Mouse (Mus musculus): ENCODE measurements around the gene Klf3. TPM values are rescaled to one million over a fixed set of nuclear protein-coding genes. Genes with fewer than 3 reads are reported as not detected.

Klf3 gene
- polyA plus RNA-seq, 1 experiment from 2014 or later, result 115 TPM

- Histone ChIP-seq H3K4me3 (ENCODE audit: low read depth, low read length) (peak overlapping the region; percentile 13), H3K9ac (replicated peaks; ENCODE audit: low read depth, low read length) (peak overlapping the region; percentile 28; the same call in 1 of the 2 replicates), H3K9me3 (ENCODE audit: control insufficient read depth, low read depth, low read length) (no peaks in the 10 kb centered on the region), H3K27me3 (ENCODE audit: control insufficient read depth, insufficient read depth, low read length) (no peaks in the 10 kb centered on the region), H3K36me3 (ENCODE audit: control insufficient read depth, insufficient read depth, low read length) (peaks cover 4% of the 10 kb centered on the region; the same call in 1 of the 2 replicates), H3K4me1 (ENCODE audit: control insufficient read depth, insufficient read depth, low read length) (peaks cover 69% of the 10 kb centered on the region), H3K27ac (ENCODE audit: low read length) (peak overlapping the region; percentile 94), H3K4me2 (replicated peaks; ENCODE audit: low read depth, low read length) (peak overlapping the region; percentile 84)
- peak; percentile 61 for ATAC-seq (ENCODE audit: insufficient number of reproducible peaks, insufficient read depth, low FRiP score, low read depth)
- 13% methylated on average over 22 of the region's 22 CpGs for WGBS
Observed at GRCm38 (mm10) chr5:64812124-64812982, 9.2 kb downstream of the Klf3 start.

- peaks cover 66% of the 10 kb centered on the region for H3K4me1 ChIP-seq (ENCODE audit: control insufficient read depth, insufficient read depth, low read length)
- peak overlapping the region; percentile 13; the same call in 1 of the 2 replicates for H3K4me3 ChIP-seq (ENCODE audit: low read depth, low read length)
- 22% methylated on average over 4 of the region's 4 CpGs for whole genome bisulfite sequencing
- peak overlapping the region; percentile 84 for H3K4me2 ChIP-seq (replicated peaks; ENCODE audit: low read depth, low read length)
- peak overlapping the region; percentile 94 for H3K27ac ChIP-seq (ENCODE audit: low read length)
- no peaks in the 10 kb centered on the region for H3K27me3 ChIP-seq (ENCODE audit: control insufficient read depth, insufficient read depth, low read length)
- H3K9ac ChIP-seq (replicated peaks; ENCODE audit: low read depth, low read length), result peak overlapping the region; percentile 28; the same call in 1 of the 2 replicates
- no peak for ATAC-seq (ENCODE audit: insufficient number of reproducible peaks, insufficient read depth, low FRiP score, low read depth)
- H3K9me3 ChIP-seq (ENCODE audit: control insufficient read depth, low read depth, low read length), result no peaks in the 10 kb centered on the region
- peaks cover 6% of the 10 kb centered on the region; the same call in 1 of the 2 replicates for H3K36me3 ChIP-seq (ENCODE audit: control insufficient read depth, insufficient read depth, low read length)
Observed at GRCm38 (mm10) chr5:64812983-64813304, 9.8 kb downstream of the Klf3 start.

- Histone ChIP-seq H3K36me3 (ENCODE audit: control insufficient read depth, insufficient read depth, low read length) (peaks cover 9% of the 10 kb centered on the region; the same call in 1 of the 2 replicates), H3K4me3 (ENCODE audit: low read depth, low read length) (no peak overlapping the region), H3K9me3 (ENCODE audit: control insufficient read depth, low read depth, low read length) (no peaks in the 10 kb centered on the region), H3K4me2 (replicated peaks; ENCODE audit: low read depth, low read length) (peak overlapping the region; percentile 84), H3K9ac (replicated peaks; ENCODE audit: low read depth, low read length) (no peak overlapping the region), H3K4me1 (ENCODE audit: control insufficient read depth, insufficient read depth, low read length) (peaks cover 63% of the 10 kb centered on the region), H3K27me3 (ENCODE audit: control insufficient read depth, insufficient read depth, low read length) (no peaks in the 10 kb centered on the region), H3K27ac (ENCODE audit: low read length) (peak overlapping the region; percentile 0; the same call in 1 of the 2 replicates)
- ATAC-seq (ENCODE audit: insufficient number of reproducible peaks, insufficient read depth, low FRiP score, low read depth), result no peak
- WGBS, result 6% methylated on average over 9 of the region's 9 CpGs
Observed at GRCm38 (mm10) chr5:64813361-64813760, 10.2 kb downstream of the Klf3 start.

- H3K9ac ChIP-seq (replicated peaks; ENCODE audit: low read depth, low read length), result no peak overlapping the region
- H3K4me1 ChIP-seq (ENCODE audit: control insufficient read depth, insufficient read depth, low read length), result peaks cover 57% of the 10 kb centered on the region
- H3K27ac ChIP-seq (ENCODE audit: low read length), result 0 out of 2 replicates have a peak overlapping the region, but pooled peaks have one; percentile 4
- H3K4me3 ChIP-seq (ENCODE audit: low read depth, low read length), result no peak overlapping the region
- WGBS, result 72% methylated on average over 7 of the region's 7 CpGs
- peaks cover 16% of the 10 kb centered on the region for H3K36me3 ChIP-seq (ENCODE audit: control insufficient read depth, insufficient read depth, low read length)
- no peaks in the 10 kb centered on the region for H3K9me3 ChIP-seq (ENCODE audit: control insufficient read depth, low read depth, low read length)
- no peaks in the 10 kb centered on the region for H3K27me3 ChIP-seq (ENCODE audit: control insufficient read depth, insufficient read depth, low read length)
- H3K4me2 ChIP-seq (replicated peaks; ENCODE audit: low read depth, low read length), result no peak overlapping the region
- ATAC-seq (ENCODE audit: insufficient number of reproducible peaks, insufficient read depth, low FRiP score, low read depth), result no peak
Observed at GRCm38 (mm10) chr5:64814416-64814815, 11.2 kb downstream of the Klf3 start.

GRCm38 (mm10) chr5:64815631-64816030, 12.4 kb downstream of the Klf3 start:
- H3K4me2 ChIP-seq (replicated peaks; ENCODE audit: low read depth, low read length), result no peak overlapping the region
- H3K27ac ChIP-seq (ENCODE audit: low read length), result peak overlapping the region; percentile 10; the same call in 1 of the 2 replicates
- H3K4me1 ChIP-seq (ENCODE audit: control insufficient read depth, insufficient read depth, low read length), result peaks cover 49% of the 10 kb centered on the region
- no peak for ATAC-seq (ENCODE audit: insufficient number of reproducible peaks, insufficient read depth, low FRiP score, low read depth)
- H3K36me3 ChIP-seq (ENCODE audit: control insufficient read depth, insufficient read depth, low read length), result peaks cover 26% of the 10 kb centered on the region
- WGBS, result 77% methylated on average over 8 of the region's 8 CpGs
- H3K9ac ChIP-seq (replicated peaks; ENCODE audit: low read depth, low read length), result no peak overlapping the region
- no peaks in the 10 kb centered on the region for H3K9me3 ChIP-seq (ENCODE audit: control insufficient read depth, low read depth, low read length)
- no peak overlapping the region for H3K4me3 ChIP-seq (ENCODE audit: low read depth, low read length)
- H3K27me3 ChIP-seq (ENCODE audit: control insufficient read depth, insufficient read depth, low read length), result no peaks in the 10 kb centered on the region

GRCm38 (mm10) chr5:64816290-64816973, 13.2 kb downstream of the Klf3 start:
- no peak overlapping the region for H3K9ac ChIP-seq (replicated peaks; ENCODE audit: low read depth, low read length)
- ATAC-seq (ENCODE audit: insufficient number of reproducible peaks, insufficient read depth, low FRiP score, low read depth), result peak; percentile 51; the same call in 1 of the 2 replicates
- WGBS, result 38% methylated on average over 15 of the region's 15 CpGs
- H3K27ac ChIP-seq (ENCODE audit: low read length), result peak overlapping the region; percentile 73
- H3K4me1 ChIP-seq (ENCODE audit: control insufficient read depth, insufficient read depth, low read length), result peaks cover 41% of the 10 kb centered on the region
- H3K27me3 ChIP-seq (ENCODE audit: control insufficient read depth, insufficient read depth, low read length), result no peaks in the 10 kb centered on the region
- no peak overlapping the region for H3K4me2 ChIP-seq (replicated peaks; ENCODE audit: low read depth, low read length)
- no peak overlapping the region for H3K4me3 ChIP-seq (ENCODE audit: low read depth, low read length)
- no peaks in the 10 kb centered on the region for H3K9me3 ChIP-seq (ENCODE audit: control insufficient read depth, low read depth, low read length)
- H3K36me3 ChIP-seq (ENCODE audit: control insufficient read depth, insufficient read depth, low read length), result peaks cover 33% of the 10 kb centered on the region

GRCm38 (mm10) chr5:64816974-64817296, 13.7 kb downstream of the Klf3 start:
- peak; percentile 44; the same call in 1 of the 2 replicates for ATAC-seq (ENCODE audit: insufficient number of reproducible peaks, insufficient read depth, low FRiP score, low read depth)
- peaks cover 38% of the 10 kb centered on the region for H3K36me3 ChIP-seq (ENCODE audit: control insufficient read depth, insufficient read depth, low read length)
- H3K9ac ChIP-seq (replicated peaks; ENCODE audit: low read depth, low read length), result no peak overlapping the region
- WGBS, result 25% methylated on average over 8 of the region's 8 CpGs
- H3K4me1 ChIP-seq (ENCODE audit: control insufficient read depth, insufficient read depth, low read length), result peaks cover 36% of the 10 kb centered on the region
- H3K9me3 ChIP-seq (ENCODE audit: control insufficient read depth, low read depth, low read length), result no peaks in the 10 kb centered on the region
- H3K4me2 ChIP-seq (replicated peaks; ENCODE audit: low read depth, low read length), result no peak overlapping the region
- H3K27ac ChIP-seq (ENCODE audit: low read length), result peak overlapping the region; percentile 73
- no peak overlapping the region for H3K4me3 ChIP-seq (ENCODE audit: low read depth, low read length)
- no peaks in the 10 kb centered on the region for H3K27me3 ChIP-seq (ENCODE audit: control insufficient read depth, insufficient read depth, low read length)

GRCm38 (mm10) chr5:64819390-64819789, 16.2 kb downstream of the Klf3 start:
- Histone ChIP-seq H3K4me3 (ENCODE audit: low read depth, low read length) (no peak overlapping the region), H3K27ac (ENCODE audit: low read length) (no peak overlapping the region), H3K9me3 (ENCODE audit: control insufficient read depth, low read depth, low read length) (no peaks in the 10 kb centered on the region), H3K36me3 (ENCODE audit: control insufficient read depth, insufficient read depth, low read length) (peaks cover 63% of the 10 kb centered on the region), H3K4me2 (replicated peaks; ENCODE audit: low read depth, low read length) (no peak overlapping the region), H3K9ac (replicated peaks; ENCODE audit: low read depth, low read length) (no peak overlapping the region), H3K4me1 (ENCODE audit: control insufficient read depth, insufficient read depth, low read length) (peaks cover 19% of the 10 kb centered on the region; the same call in 1 of the 2 replicates), H3K27me3 (ENCODE audit: control insufficient read depth, insufficient read depth, low read length) (no peaks in the 10 kb centered on the region)
- 64% methylated on average over 6 of the region's 6 CpGs for WGBS
- no peak for ATAC-seq (ENCODE audit: insufficient number of reproducible peaks, insufficient read depth, low FRiP score, low read depth)
